22 mouse cellular contexts compared by ENCODE assay signal in genomic region chr6:94881139-94881538, GRCm38 (mm10).
DNase-seq lines count a peak whose midpoint lies in the region; ATAC-seq and TF ChIP-seq lines count a peak whose summit lies in the region.
"Had no signal": no experiment of that assay in that cellular context is flagged by ENCODE, and none has a peak within 500 bp of the region (broad histone marks: within the 10 kb centered on the region; RNA-seq: fewer than 3 reads in every experiment).

No protein-coding gene starts in this region.

- no peaks in the 10 kb centered on the region for H3K36me3 ChIP-seq in limb, embryonic 14.5 days (ENCODE audit: control insufficient read depth, insufficient read depth, low read length)
- H3K36me3 ChIP-seq: forebrain, embryonic 15.5 days; heart, embryonic 12.5 days; lung, embryonic 15.5 days; midbrain, embryonic 10.5 days; neural tube, embryonic 13.5 days had no signal

- H3K9ac ChIP-seq in limb, embryonic 14.5 days (ENCODE audit: low read depth, low read length, severe bottlenecking), result no peak overlapping the region
- H3K9ac ChIP-seq: forebrain, embryonic 15.5 days; heart, embryonic 12.5 days; lung, embryonic 15.5 days; neural tube, embryonic 13.5 days had no signal

- H3K4me3 ChIP-seq in limb, embryonic 14.5 days (replicated peaks; ENCODE audit: low read length), result no peak overlapping the region
- H3K4me3 ChIP-seq: forebrain, embryonic 15.5 days; heart, embryonic 12.5 days; lung, embryonic 15.5 days; midbrain, embryonic 10.5 days; neural tube, embryonic 13.5 days had no signal

- peak; percentile 5 for DNase-seq in kidney, postnatal 14 days
- no peak for DNase-seq in kidney, postnatal 25 days
- DNase-seq in urinary bladder, postnatal 14 days (ENCODE audit: low spot score), result peak; percentile 50
- no peak for DNase-seq in urinary bladder, postnatal 4 days (ENCODE audit: low spot score in 2 of 2)
- peak; percentile 48 for DNase-seq in limb, embryonic 14.5 days (ENCODE audit: low spot score)
- DNase-seq in gastrocnemius, adult 18-20 months (ENCODE audit: low spot score), result no peak
- DNase-seq: adrenal gland, adult 8-10 months; B cell, adult 2 months; cerebellum, postnatal 10 days; embryo, embryonic 11 days; kidney, adult 9 months; layer of hippocampus, adult 9-11 months; right cerebral cortex, postnatal 25 days; thymus, adult 18-20 months had no signal

- H3K27me3 ChIP-seq in limb, embryonic 14.5 days (ENCODE audit: control insufficient read depth, insufficient read depth, low read length), result no peaks in the 10 kb centered on the region
- H3K27me3 ChIP-seq: forebrain, embryonic 15.5 days; heart, embryonic 12.5 days; lung, embryonic 15.5 days; neural tube, embryonic 13.5 days had no signal

- no peaks in the 10 kb centered on the region for H3K9me3 ChIP-seq in limb, embryonic 14.5 days (ENCODE audit: control insufficient read depth, low read length)
- H3K9me3 ChIP-seq: forebrain, embryonic 15.5 days; heart, embryonic 12.5 days; lung, embryonic 15.5 days; midbrain, embryonic 10.5 days; neural tube, embryonic 13.5 days had no signal

- peak overlapping the region; percentile 68 for H3K27ac ChIP-seq in limb, embryonic 14.5 days (replicated peaks; ENCODE audit: low read depth, low read length)
- H3K27ac ChIP-seq: forebrain, embryonic 15.5 days; lung, embryonic 15.5 days; midbrain, embryonic 10.5 days; neural tube, embryonic 13.5 days had no signal

- ATAC-seq in limb, embryonic 14.5 days (ENCODE audit: low FRiP score, low read depth), result 0 out of 2 replicates have a peak, but pooled peaks have one; percentile 34
- ATAC-seq in erythroid progenitor cell, adult 5-6 weeks (replicated peaks; ENCODE audit: low FRiP score, poor library complexity, severe bottlenecking), result no peak
- ATAC-seq: forebrain, embryonic 15.5 days; hindbrain, embryonic 16.5 days had no signal

- H3K4me2 ChIP-seq in limb, embryonic 14.5 days (replicated peaks; ENCODE audit: low read depth, low read length, severe bottlenecking), result no peak overlapping the region
- H3K4me2 ChIP-seq: forebrain, embryonic 15.5 days; heart, embryonic 12.5 days; liver, embryonic 11.5 days; lung, embryonic 15.5 days; neural tube, embryonic 13.5 days had no signal

- WGBS in limb, embryonic 14.5 days, result 27% methylated on average over 10 of the region's 10 CpGs

- peaks cover 9% of the 10 kb centered on the region for H3K4me1 ChIP-seq in limb, embryonic 14.5 days (ENCODE audit: control insufficient read depth, insufficient read depth, low read length)
- H3K4me1 ChIP-seq: forebrain, embryonic 15.5 days; heart, embryonic 12.5 days; lung, embryonic 15.5 days; neural tube, embryonic 13.5 days had no signal

- no peak for TF ChIP-seq POLR2A in limb, embryonic 14.5 days (IDR thresholded peaks at IDR 0.05; ENCODE audit: borderline replicate concordance, extremely low read depth, insufficient read depth, insufficient read length)

Comparison
In these comparisons a context has a peak if more than half of its experiments do, and no peak if none do; other contexts are left out.
1. DNase-seq: peak in kidney, postnatal 14 days (single experiment), urinary bladder, postnatal 14 days (single experiment) and limb, embryonic 14.5 days (single experiment); none in kidney, postnatal 25 days (0 of 2), urinary bladder, postnatal 4 days (0 of 2) and gastrocnemius, adult 18-20 months (single experiment).